Mouse (Mus musculus): ENCODE measurements around the gene Atrn.

Gene Atrn

GRCm38 (mm10) chr2:131040854-131041825 lies 134.8 kb downstream of the Atrn start:
- no peak for DNase-seq (ENCODE audit: low spot score)

DNA sequence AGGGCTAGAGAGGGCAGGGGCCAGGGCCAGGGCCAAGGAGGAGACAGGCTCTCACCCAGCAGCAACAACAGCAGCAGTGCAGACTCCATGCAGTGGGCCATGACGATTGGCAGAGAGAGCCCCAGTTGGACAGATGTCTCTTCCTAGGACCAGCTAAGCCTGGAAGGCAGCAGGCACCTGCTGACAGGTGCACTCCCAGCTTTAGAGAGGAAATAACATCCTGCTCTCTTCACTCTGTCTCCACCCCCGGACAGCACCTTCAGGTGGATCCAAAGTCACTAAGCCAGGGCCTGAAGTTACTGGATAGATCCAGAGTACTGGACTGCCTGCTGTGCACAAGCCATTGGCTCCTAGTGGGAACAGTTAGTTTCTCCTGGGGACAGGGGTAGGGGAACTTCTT lies 136.7 kb downstream of the Atrn start, which contains the start of gene Gfra4:
Gfra4 (minus strand) TSS at position 101 of the 400 bp plus-strand sequence.
- DNase-seq (ENCODE audit: low spot score): no peak

DNA sequence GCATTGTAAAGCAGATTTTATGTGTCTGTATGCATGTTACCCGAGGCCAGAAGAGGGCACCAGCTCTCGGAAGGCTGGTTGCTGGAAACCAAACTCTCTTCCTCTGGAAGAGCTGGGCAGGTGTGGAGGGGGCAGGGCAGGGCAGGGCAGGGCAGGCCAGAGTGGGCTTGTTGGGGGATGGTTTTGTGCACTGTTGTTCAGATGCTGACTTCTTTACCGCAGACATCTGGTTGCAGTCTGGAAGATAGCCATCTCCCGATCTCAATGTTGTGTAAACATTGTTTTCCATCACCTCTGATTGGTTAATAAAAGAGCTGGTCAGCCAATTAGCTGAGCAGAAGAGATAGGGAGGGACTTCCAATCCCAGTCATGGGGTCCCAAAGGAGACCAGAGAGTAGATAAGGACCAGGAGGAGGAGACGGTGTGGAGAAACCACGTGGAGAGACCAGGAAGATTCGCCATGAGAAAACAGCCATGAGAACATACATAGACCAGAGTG lies 138.1 kb downstream of the Atrn start:
- DNase-seq (ENCODE audit: low spot score): no peak

DNA sequence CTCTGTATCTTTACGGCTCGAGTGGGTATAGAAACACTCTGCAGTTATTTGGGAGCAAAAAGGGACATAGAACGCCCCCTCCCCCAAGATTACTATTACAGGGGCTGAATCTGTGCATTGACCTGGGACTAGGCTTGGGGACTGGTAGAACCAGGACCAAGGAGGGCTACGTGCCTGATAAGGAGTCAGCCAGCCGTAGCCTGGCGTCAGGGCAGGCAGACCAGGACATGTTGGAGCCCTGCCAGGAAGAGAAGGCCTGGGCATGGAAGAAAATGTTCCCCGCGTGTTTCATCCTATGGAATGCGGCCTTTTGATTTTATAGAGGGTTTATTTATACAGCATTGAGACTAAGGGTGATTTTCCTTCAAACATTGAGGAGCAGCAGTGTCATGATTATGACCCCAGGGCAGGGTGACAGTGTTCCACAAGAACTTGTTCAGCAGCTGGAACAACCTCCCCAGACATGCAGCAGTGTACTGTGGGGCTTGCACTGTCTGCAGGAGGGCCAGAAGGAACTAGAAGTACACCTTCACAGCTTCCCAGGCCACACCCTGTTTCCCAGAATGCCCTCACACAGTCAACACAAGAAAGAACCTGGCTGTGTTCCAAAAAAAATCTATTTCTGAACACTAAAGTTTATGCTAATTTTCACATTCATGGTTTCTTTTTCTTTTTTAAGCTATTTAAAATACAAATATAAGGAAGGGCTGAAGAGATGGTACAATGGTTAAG lies 138.9 kb downstream of the Atrn start:
- no peak for DNase-seq (ENCODE audit: low spot score)

DNA sequence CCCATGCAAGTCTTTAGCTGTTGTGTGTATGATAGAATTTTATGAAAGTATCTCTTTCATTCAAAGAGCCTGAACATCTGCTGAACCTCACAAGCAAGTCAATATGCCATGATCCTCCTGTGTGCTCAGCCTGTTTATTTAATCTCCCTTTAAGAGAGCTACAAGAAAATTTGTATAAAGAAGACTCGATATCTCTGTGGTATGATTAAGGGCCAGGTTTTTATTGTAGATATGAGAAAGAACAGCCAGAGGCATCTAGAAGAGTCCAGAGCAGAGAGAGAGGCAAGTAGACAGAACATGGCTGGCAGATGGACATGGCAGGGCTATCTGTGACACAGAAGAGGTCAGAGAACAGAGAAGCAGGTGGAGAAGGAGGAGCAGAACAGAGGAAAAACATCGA lies 139.7 kb downstream of the Atrn start:
- no peak for DNase-seq (ENCODE audit: low spot score)

GRCm38 (mm10) chr2:131052043-131052442 lies 145.7 kb downstream of the Atrn start:
- no peak for DNase-seq (ENCODE audit: low spot score)

GRCm38 (mm10) chr2:131052862-131053418 lies 146.6 kb downstream of the Atrn start:
- no peak for DNase-seq (ENCODE audit: low spot score)

DNA sequence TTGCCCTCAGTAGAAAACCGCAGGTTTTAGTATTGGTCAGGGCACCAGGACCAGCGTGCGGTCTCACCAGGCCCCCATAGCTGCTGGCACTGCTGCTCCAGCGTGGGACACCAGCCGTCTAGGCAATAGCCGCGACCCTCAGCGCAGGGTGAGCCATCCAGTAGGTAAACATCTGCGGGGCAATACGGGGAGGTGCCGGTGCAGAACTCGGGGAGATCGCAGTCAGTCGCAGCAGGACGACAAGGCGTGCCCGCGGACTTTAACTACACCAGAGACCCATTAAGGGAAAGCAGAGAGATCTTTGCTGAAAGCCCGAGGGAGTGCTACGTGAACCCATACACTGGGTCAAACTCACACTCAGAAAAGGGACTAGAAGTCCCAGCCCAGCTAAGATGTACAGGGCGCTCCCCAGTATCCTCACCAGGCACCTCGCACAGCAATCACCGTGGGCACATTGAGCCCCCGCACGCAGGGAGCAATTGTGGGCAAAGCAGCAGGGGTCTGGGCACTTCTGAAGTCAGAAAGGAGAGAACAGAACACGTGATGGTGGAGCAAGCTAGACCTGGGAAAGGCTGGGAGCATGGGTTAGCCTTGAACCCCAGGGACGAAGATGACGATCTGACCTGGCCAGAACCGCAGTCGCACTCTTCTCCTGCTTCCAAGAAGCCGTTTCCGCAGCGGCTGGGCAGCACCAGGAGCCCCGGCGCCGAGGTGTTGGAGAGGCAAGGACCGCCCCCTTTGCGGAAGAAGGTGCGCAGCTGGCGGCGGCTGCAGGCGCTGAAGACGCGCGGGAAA lies 147.8 kb downstream of the Atrn start:
- no peak for DNase-seq (ENCODE audit: low spot score)

DNA sequence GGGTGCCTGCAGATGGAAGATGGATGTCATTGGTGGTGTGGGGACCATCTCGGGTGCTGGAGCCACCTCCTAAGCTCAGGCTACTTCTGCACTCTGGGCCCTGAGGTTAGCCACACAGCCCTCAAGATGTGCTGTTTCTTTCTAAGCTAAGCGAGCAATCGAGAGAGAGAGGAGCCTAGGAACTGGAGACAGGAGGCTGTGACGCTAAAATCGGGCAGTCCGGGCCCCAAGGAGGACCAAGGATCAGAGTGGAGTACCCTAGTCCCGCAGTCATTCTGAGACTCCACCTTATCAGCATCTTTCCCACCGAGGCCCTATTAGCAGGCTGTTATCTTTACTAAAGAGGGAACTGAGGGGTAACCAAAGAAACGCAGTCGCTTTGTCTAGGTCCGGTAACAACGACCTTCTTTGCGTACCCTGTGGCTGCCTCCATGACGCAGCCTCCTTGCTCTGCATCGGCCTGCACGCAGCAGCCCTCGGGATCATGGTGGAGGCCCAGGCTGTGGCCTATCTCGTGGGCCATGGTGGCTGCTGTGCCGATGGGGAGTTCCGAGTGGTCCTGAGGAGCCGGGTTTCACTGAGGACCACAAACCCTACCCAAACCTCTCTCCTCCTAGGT lies 148.5 kb downstream of the Atrn start:
- no peak for DNase-seq (ENCODE audit: low spot score)

DNA sequence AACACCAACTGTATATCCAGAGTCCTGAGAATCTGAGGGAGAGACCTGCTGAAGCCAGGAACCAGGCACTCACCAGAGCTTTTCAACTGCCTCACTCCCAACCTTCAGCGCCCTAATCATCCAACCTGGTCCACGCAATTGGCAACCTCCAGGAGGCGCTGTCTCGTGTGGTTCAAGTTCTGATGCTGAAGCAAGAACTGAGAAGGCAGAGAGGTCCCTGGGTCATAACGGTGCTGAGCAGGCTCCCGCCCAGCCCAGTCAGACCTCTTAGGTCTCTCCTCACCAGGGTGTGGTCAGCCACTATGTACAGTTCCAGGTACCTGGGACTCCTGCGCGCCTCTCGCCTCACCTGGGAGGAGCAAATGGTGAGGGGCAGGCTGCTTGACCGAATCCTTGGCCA lies 149.3 kb downstream of the Atrn start:
- peak; percentile 12 for DNase-seq (ENCODE audit: low spot score)

GRCm38 (mm10) chr2:131056191-131056590 lies 149.9 kb downstream of the Atrn start:
- no peak for DNase-seq (ENCODE audit: low spot score)

GRCm38 (mm10) chr2:131058672-131059071 lies 152.4 kb downstream of the Atrn start:
- DNase-seq (ENCODE audit: low spot score): no peak

DNA sequence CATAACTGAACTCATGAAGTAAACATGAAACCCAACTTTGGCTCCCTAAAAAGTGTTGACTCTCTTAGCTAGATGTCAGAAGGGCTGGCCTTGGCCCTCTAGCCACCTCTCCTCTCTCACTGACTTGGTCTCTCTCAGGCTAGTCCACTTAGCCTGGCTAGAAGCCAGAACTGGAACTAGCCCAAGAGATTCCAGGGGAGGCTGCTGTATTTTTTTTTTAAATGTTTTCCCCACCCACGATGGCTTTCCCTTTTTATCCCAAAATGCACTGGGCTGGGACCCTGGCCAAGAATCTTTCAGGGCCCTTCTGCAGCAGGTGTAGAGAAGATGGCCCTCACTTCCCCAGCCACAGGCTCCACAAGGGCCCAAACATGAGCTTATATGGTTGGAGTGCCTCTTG lies 153.1 kb downstream of the Atrn start:
- DNase-seq (ENCODE audit: low spot score): no peak

DNA sequence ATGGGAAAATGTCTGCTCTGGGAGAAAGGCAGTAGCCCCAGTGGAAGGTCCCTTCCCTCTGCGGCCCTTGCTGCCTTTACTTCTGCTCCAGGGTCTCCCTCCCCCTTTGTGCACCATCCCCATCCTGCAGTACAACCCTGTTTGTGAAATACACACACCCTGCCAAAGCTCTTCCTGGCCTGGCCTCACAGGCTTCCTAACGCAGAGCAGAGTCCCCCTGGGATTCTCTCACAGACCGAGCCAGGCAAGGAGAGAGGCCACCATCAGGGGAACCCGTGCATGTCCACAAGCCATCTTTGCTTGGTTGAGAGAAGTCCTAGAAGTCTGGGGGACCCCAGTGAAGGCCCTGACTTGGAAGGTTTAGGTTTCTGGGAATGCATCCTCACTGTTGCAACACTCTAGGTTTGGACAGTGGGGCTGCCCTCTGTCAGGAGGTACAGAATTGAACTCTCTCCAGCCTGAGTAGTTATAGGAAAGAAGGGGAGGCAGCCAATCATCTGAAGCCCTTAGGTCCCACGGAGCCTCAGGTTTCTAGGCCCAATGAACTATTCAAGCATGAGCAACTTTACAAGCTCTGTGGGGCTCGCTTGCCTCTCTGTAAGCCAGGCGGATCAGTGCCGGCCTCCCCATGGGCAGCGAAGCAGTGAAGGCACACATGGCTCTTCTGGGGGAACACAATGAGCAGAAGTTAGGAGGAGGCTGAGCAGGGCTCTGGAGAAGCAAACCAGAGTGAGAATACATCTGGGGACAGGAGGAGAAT lies 153.7 kb downstream of the Atrn start:
- no peak for DNase-seq (ENCODE audit: low spot score)

DNA sequence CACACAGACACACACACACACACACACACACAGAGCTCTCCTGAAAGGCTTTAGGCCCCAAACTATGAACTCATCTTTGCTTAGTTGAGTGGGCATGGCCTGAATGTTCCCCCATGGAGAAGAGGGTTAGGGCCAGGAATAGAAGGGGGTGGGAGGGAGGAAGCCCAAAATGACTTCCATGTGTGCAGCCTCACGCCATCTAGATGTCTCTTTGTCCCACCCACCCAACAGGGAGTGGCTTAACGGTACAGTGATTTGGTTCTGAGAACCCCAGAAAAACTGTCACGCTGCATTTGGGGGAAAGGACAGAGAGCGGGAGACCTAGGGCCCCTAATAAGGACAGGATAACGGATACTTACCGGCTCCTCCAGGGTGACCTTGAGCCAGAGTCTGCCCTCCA lies 154.5 kb downstream of the Atrn start:
- no peak for DNase-seq (ENCODE audit: low spot score)

DNA sequence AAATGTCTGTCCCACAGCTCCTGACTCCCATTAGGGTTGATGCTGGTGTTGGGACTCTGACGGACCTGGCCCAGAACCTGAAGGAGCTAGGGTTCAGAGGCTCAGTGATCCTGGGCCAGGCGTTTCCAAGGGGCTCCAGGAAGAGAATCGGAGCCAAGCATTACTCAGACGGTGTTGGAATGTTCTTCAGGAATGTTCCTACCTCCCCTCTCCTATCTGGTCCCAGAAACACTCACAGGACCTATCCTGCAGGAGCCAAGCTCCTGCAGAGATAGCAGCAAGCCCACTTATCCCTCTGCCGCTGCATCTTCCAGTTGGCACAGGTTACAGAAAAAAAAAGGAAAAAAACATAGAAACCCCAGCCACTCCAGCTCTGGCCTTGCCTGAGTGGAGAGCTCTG lies 155.3 kb downstream of the Atrn start:
- DNase-seq (ENCODE audit: low spot score): no peak

- no peak for DNase-seq (ENCODE audit: low spot score)
Observed at GRCm38 (mm10) chr2:131063404-131063864, 157.1 kb downstream of the Atrn start, which contains the start of gene Adam33. Adam33 (minus strand) TSS chr2:131063814.

GRCm38 (mm10) chr2:131066342-131066741 lies 160.0 kb downstream of the Atrn start:
- DNase-seq (ENCODE audit: low spot score): no peak

DNA sequence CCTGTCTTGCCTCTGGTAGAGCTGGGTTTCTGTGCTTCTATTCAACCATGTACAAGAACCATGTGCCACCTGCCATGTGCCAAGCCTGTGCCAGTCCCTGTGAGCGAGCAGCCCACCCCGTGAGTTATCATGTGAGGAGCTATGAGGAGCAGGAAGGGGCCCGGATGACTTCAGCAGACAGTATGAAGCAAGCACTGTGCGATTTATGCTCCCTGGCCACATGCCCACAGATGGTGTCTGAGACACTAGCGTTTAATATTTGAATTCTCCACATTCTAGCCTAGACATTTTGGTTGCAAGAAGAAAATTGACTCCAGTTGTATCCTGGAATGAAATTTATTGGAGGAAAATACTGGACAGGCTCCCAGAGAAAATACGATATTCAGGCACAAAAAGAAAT lies 161.2 kb downstream of the Atrn start:
- DNase-seq (ENCODE audit: low spot score): no peak

DNA sequence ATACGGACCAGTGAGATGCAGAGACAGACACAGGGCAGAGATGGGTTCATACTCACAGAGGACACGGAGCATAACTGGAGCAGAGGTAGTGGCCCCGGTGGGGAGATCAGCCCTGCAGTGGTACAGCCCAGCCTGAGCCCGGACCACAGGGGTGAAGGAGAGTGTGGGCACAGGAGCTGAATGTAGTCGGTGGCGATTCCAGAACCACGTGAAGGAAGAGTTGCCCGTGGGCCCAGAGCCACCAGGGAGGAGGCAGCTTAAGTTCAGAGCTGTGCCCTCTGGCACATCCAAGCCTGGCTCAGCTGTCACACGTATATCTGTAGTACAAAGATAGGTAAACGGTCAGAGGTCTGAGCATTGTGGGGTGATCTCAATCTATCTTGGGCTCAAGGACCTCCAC lies 166.2 kb downstream of the Atrn start:
- no peak for DNase-seq (ENCODE audit: low spot score)

All from T-cell, adult 2 months (primary cell).